26 mouse cellular contexts compared by ENCODE assay signal in the genomic region with DNA sequence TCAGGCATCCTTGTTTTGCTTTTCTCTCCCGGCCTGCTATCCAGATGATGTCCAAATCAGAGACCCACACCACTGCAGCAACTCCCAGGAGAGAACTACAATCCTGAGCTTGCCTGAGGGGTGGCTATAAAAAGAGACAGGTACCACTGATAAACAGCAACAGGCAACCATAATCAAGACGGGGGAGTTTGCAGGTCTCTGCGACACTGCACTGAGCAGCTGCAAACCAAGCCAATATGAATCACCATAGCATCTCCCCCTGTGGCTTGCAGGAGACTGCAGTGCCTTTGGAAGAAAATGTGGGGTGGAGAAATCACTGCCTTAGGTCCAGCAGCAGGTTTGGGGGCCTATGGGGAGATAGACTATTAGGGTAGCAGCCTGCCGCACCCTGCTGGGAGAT.
DNase-seq lines count a peak whose midpoint lies in the region; ATAC-seq and TF ChIP-seq lines count a peak whose summit lies in the region.
"Had no signal": no experiment of that assay in that cellular context is flagged by ENCODE, and none has a peak within 500 bp of the region (broad histone marks: within the 10 kb centered on the region; RNA-seq: fewer than 3 reads in every experiment).

No protein-coding gene starts in this region.

- peak overlapping the region; percentile 60 for H3K27ac ChIP-seq in hindbrain, embryonic 13.5 days
- H3K27ac ChIP-seq in hindbrain, embryonic 11.5 days (ENCODE audit: low read depth, low read length) = no peak overlapping the region
- H3K27ac ChIP-seq in midbrain, embryonic 14.5 days (replicated peaks; ENCODE audit: low read depth, low read length) = peak overlapping the region; percentile 49; the same call in 1 of the 2 replicates
- no peak overlapping the region for H3K27ac ChIP-seq in midbrain, embryonic 10.5 days (replicated peaks)
- no peak overlapping the region for H3K27ac ChIP-seq in neural tube, embryonic 12.5 days
- peak overlapping the region; percentile 67 for H3K27ac ChIP-seq in neural tube, embryonic 15.5 days (replicated peaks)
- H3K27ac ChIP-seq in thymus, adult 2 months (ENCODE audit: control insufficient read depth, insufficient read depth, low read length) = no peak overlapping the region
- H3K27ac ChIP-seq: embryonic facial prominence, embryonic 10.5 days; embryonic facial prominence, embryonic 13.5 days; forebrain, embryonic 12.5 days; forebrain, embryonic 15.5 days; heart, embryonic 15.5 days had no signal

- H3K4me1 ChIP-seq in hindbrain, embryonic 13.5 days (replicated peaks) = peaks cover 28% of the 10 kb centered on the region
- H3K4me1 ChIP-seq in hindbrain, embryonic 11.5 days (replicated peaks; ENCODE audit: control insufficient read depth, insufficient read depth, low read length) = no peaks in the 10 kb centered on the region
- H3K4me1 ChIP-seq in midbrain, embryonic 14.5 days (ENCODE audit: control insufficient read depth, insufficient read depth, low read length) = peaks cover 14% of the 10 kb centered on the region
- H3K4me1 ChIP-seq in midbrain, embryonic 10.5 days = no peaks in the 10 kb centered on the region
- H3K4me1 ChIP-seq in neural tube, embryonic 12.5 days = no peaks in the 10 kb centered on the region; the same call in 1 of the 2 replicates
- peaks cover 19% of the 10 kb centered on the region for H3K4me1 ChIP-seq in neural tube, embryonic 15.5 days
- no peaks in the 10 kb centered on the region for H3K4me1 ChIP-seq in thymus, adult 2 months (replicated peaks; ENCODE audit: control insufficient read depth, insufficient read depth, low read length)
- H3K4me1 ChIP-seq: embryonic facial prominence, embryonic 10.5 days; embryonic facial prominence, embryonic 13.5 days; heart, embryonic 12.5 days; heart, embryonic 15.5 days had no signal

- ATAC-seq in hindbrain, embryonic 13.5 days (ENCODE audit: low FRiP score) = 0 out of 2 replicates have a peak, but pooled peaks have one; percentile 21
- no peak for ATAC-seq in hindbrain, embryonic 11.5 days (ENCODE audit: low FRiP score)
- ATAC-seq in midbrain, embryonic 14.5 days (ENCODE audit: low FRiP score, low TSS enrichment) = no peak
- ATAC-seq in neural tube, embryonic 12.5 days (ENCODE audit: low FRiP score, low read depth) = peak; percentile 33; the same call in 1 of the 2 replicates
- no peak; the same call in 1 of the 2 replicates for ATAC-seq in neural tube, embryonic 15.5 days (ENCODE audit: low FRiP score)
- ATAC-seq: activated CD4-positive, CD25-positive, alpha-beta regulatory T cell, adult 4 months; forebrain, embryonic 15.5 days had no signal

- H3K4me3 ChIP-seq in hindbrain, embryonic 13.5 days = no peak overlapping the region
- H3K4me3 ChIP-seq in hindbrain, embryonic 11.5 days (ENCODE audit: low read depth, low read length) = no peak overlapping the region
- no peak overlapping the region for H3K4me3 ChIP-seq in midbrain, embryonic 14.5 days (replicated peaks; ENCODE audit: low read depth, low read length)
- H3K4me3 ChIP-seq in midbrain, embryonic 10.5 days = no peak overlapping the region
- H3K4me3 ChIP-seq in neural tube, embryonic 12.5 days = no peak overlapping the region
- H3K4me3 ChIP-seq in neural tube, embryonic 15.5 days (replicated peaks) = no peak overlapping the region
- H3K4me3 ChIP-seq in thymus, adult 2 months (ENCODE audit: control insufficient read depth, insufficient read depth, low read length) = no peak overlapping the region
- H3K4me3 ChIP-seq: embryonic facial prominence, embryonic 10.5 days; embryonic facial prominence, embryonic 13.5 days; erythroblast, embryonic 14.5 days; forebrain, embryonic 12.5 days; forebrain, embryonic 15.5 days; heart, embryonic 12.5 days; heart, embryonic 15.5 days had no signal

- no peak for TF ChIP-seq CTCF in thymus, adult 2 months (IDR thresholded peaks at IDR 0.05; ENCODE audit: borderline replicate concordance, control insufficient read depth, extremely low read depth, insufficient read depth, low read length, poor library complexity)

- 67% methylated on average over 4 of the region's 4 CpGs for WGBS in hindbrain, embryonic 13.5 days
- WGBS in hindbrain, embryonic 11.5 days = 69% methylated on average over 4 of the region's 4 CpGs
- WGBS in midbrain, embryonic 14.5 days = 59% methylated on average over 4 of the region's 4 CpGs
- 79% methylated on average over 4 of the region's 4 CpGs for WGBS in midbrain, embryonic 10.5 days
- WGBS in neural tube, embryonic 12.5 days = 68% methylated on average over 4 of the region's 4 CpGs
- 36% methylated on average over 4 of the region's 4 CpGs for WGBS in neural tube, embryonic 15.5 days
- WGBS in thymus, adult 2 months = 86% methylated on average over 4 of the region's 4 CpGs

- no peak for DNase-seq in hindbrain, embryonic 11.5 days (ENCODE audit: low spot score)
- DNase-seq in midbrain, embryonic 14.5 days = no peak
- no peak for DNase-seq in midbrain, embryonic 10.5 days (ENCODE audit: low spot score)
- DNase-seq in neural tube, embryonic 10.5 days (ENCODE audit: extremely low spot score, low spot score) = no peak
- no peak for DNase-seq in thymus, adult 2 months
- DNase-seq: adrenal gland, adult 8-10 months; adrenal gland, postnatal 25 days; cerebellum, adult 11-12 months; cerebellum, adult 8-10 months; cerebellum, postnatal 36 days; embryo, embryonic 11 days; gastrocnemius, postnatal 25 days; heart, adult 18-20 months; heart, postnatal 10 days; heart, postnatal 36 days had no signal

- TF ChIP-seq POLR2A in thymus, adult 2 months (IDR thresholded peaks at IDR 0.05; ENCODE audit: control insufficient read depth, extremely low read depth, insufficient read depth, low read length, poor library complexity) = no peak

- no peaks in the 10 kb centered on the region for H3K27me3 ChIP-seq in hindbrain, embryonic 13.5 days
- H3K27me3 ChIP-seq in hindbrain, embryonic 11.5 days (ENCODE audit: control insufficient read depth, insufficient read depth, low read length) = no peaks in the 10 kb centered on the region
- H3K27me3 ChIP-seq in midbrain, embryonic 14.5 days (ENCODE audit: control insufficient read depth, insufficient read depth, low read length) = no peaks in the 10 kb centered on the region
- no peaks in the 10 kb centered on the region for H3K27me3 ChIP-seq in midbrain, embryonic 10.5 days (ENCODE audit: low read depth, poor library complexity, severe bottlenecking)
- H3K27me3 ChIP-seq in neural tube, embryonic 12.5 days (replicated peaks) = no peaks in the 10 kb centered on the region
- H3K27me3 ChIP-seq in neural tube, embryonic 15.5 days (replicated peaks) = no peaks in the 10 kb centered on the region
- H3K27me3 ChIP-seq in thymus, adult 2 months (ENCODE audit: control insufficient read depth, insufficient read depth, low read length) = no peaks in the 10 kb centered on the region
- H3K27me3 ChIP-seq: embryonic facial prominence, embryonic 13.5 days; forebrain, embryonic 12.5 days; forebrain, embryonic 15.5 days; heart, embryonic 12.5 days; heart, embryonic 15.5 days had no signal

- H3K9ac ChIP-seq in hindbrain, embryonic 13.5 days = 0 out of 2 replicates have a peak overlapping the region, but pooled peaks have one; percentile 35
- H3K9ac ChIP-seq in hindbrain, embryonic 11.5 days (ENCODE audit: low read depth, low read length) = no peak overlapping the region
- no peak overlapping the region for H3K9ac ChIP-seq in midbrain, embryonic 14.5 days (replicated peaks; ENCODE audit: low read length)
- no peak overlapping the region for H3K9ac ChIP-seq in neural tube, embryonic 12.5 days
- H3K9ac ChIP-seq in neural tube, embryonic 15.5 days (replicated peaks) = no peak overlapping the region
- H3K9ac ChIP-seq: embryonic facial prominence, embryonic 13.5 days; forebrain, embryonic 12.5 days; forebrain, embryonic 15.5 days; heart, embryonic 12.5 days; heart, embryonic 15.5 days had no signal

- no peaks in the 10 kb centered on the region for H3K9me3 ChIP-seq in hindbrain, embryonic 13.5 days
- H3K9me3 ChIP-seq in hindbrain, embryonic 11.5 days (ENCODE audit: control insufficient read depth, low read length) = no peaks in the 10 kb centered on the region
- H3K9me3 ChIP-seq in midbrain, embryonic 14.5 days (ENCODE audit: control insufficient read depth, low read length) = no peaks in the 10 kb centered on the region
- no peaks in the 10 kb centered on the region for H3K9me3 ChIP-seq in midbrain, embryonic 10.5 days (replicated peaks)
- H3K9me3 ChIP-seq in neural tube, embryonic 12.5 days = no peaks in the 10 kb centered on the region
- H3K9me3 ChIP-seq in neural tube, embryonic 15.5 days (replicated peaks) = no peaks in the 10 kb centered on the region
- H3K9me3 ChIP-seq: embryonic facial prominence, embryonic 10.5 days; embryonic facial prominence, embryonic 13.5 days; forebrain, embryonic 12.5 days; forebrain, embryonic 15.5 days; heart, embryonic 12.5 days; heart, embryonic 15.5 days had no signal

- H3K36me3 ChIP-seq in hindbrain, embryonic 13.5 days = no peaks in the 10 kb centered on the region
- no peaks in the 10 kb centered on the region for H3K36me3 ChIP-seq in hindbrain, embryonic 11.5 days (ENCODE audit: control insufficient read depth, insufficient read depth, low read length)
- no peaks in the 10 kb centered on the region for H3K36me3 ChIP-seq in midbrain, embryonic 14.5 days (ENCODE audit: control insufficient read depth, insufficient read depth, low read length)
- H3K36me3 ChIP-seq in midbrain, embryonic 10.5 days = no peaks in the 10 kb centered on the region
- no peaks in the 10 kb centered on the region for H3K36me3 ChIP-seq in neural tube, embryonic 12.5 days
- H3K36me3 ChIP-seq in neural tube, embryonic 15.5 days = no peaks in the 10 kb centered on the region
- no peaks in the 10 kb centered on the region for H3K36me3 ChIP-seq in thymus, adult 2 months (ENCODE audit: control insufficient read depth, insufficient read depth, low read length)
- H3K36me3 ChIP-seq: embryonic facial prominence, embryonic 10.5 days; embryonic facial prominence, embryonic 13.5 days; forebrain, embryonic 12.5 days; forebrain, embryonic 15.5 days; heart, embryonic 12.5 days; heart, embryonic 15.5 days had no signal

- no peak overlapping the region for H3K4me2 ChIP-seq in hindbrain, embryonic 13.5 days
- no peak overlapping the region for H3K4me2 ChIP-seq in hindbrain, embryonic 11.5 days (replicated peaks; ENCODE audit: low read depth, low read length)
- H3K4me2 ChIP-seq in midbrain, embryonic 14.5 days (ENCODE audit: low read length) = no peak overlapping the region
- H3K4me2 ChIP-seq in neural tube, embryonic 12.5 days (replicated peaks) = no peak overlapping the region
- H3K4me2 ChIP-seq in neural tube, embryonic 15.5 days = no peak overlapping the region
- H3K4me2 ChIP-seq: embryonic facial prominence, embryonic 13.5 days; forebrain, embryonic 12.5 days; forebrain, embryonic 15.5 days; heart, embryonic 12.5 days; heart, embryonic 15.5 days had no signal

Comparison
In these comparisons a context has a peak if more than half of its experiments do, and no peak if none do; other contexts are left out.
1. ATAC-seq: peak in hindbrain, embryonic 13.5 days (single experiment) and neural tube, embryonic 12.5 days (single experiment); none in hindbrain, embryonic 11.5 days (single experiment), midbrain, embryonic 14.5 days (single experiment) and neural tube, embryonic 15.5 days (single experiment).
2. H3K27ac ChIP-seq: peak in hindbrain, embryonic 13.5 days (single experiment), midbrain, embryonic 14.5 days (single experiment) and neural tube, embryonic 15.5 days (single experiment); none in hindbrain, embryonic 11.5 days (single experiment), midbrain, embryonic 10.5 days (single experiment), neural tube, embryonic 12.5 days (single experiment) and thymus, adult 2 months (single experiment).